9 mouse cellular contexts compared by ENCODE assay signal in the genomic region with DNA sequence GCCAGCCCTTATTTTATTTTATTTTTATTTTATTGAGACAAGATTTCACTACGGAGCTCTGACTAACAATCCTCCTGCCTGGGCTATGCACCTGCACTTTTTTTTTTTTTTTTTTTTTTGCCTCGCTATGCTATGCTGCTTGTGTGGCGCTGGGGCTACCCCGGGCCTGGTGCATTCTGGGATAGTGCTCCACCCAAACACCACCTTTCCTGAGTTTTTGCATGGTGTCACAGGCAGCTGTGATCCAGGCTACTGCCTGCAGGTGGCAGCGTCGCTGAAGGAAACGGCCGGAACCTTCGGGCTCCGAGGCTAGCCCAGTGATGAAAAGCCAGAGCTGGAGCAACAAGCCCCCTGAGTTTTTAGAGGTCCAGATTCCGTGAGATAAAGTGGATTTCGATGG. TPM values are rescaled to one million over a fixed set of nuclear protein-coding genes. Genes with fewer than 3 reads are reported as not detected.
DNase-seq lines count a peak whose midpoint lies in the region; ATAC-seq and TF ChIP-seq lines count a peak whose summit lies in the region.
"Had no signal": no experiment of that assay in that cellular context is flagged by ENCODE, and none has a peak within 500 bp of the region (broad histone marks: within the 10 kb centered on the region; RNA-seq: fewer than 3 reads in every experiment).

No protein-coding gene starts in this region.

- H3K4me3 ChIP-seq in cortical plate, adult 2 months (ENCODE audit: insufficient read depth, low read length), result no peak overlapping the region
- H3K4me3 ChIP-seq in midbrain, embryonic 14.5 days (replicated peaks; ENCODE audit: low read depth, low read length), result no peak overlapping the region
- H3K4me3 ChIP-seq: limb, embryonic 12.5 days had no signal

- no peak overlapping the region for H3K9ac ChIP-seq in midbrain, embryonic 14.5 days (replicated peaks; ENCODE audit: low read length)
- H3K9ac ChIP-seq: limb, embryonic 12.5 days had no signal

- peak; percentile 74 for TF ChIP-seq CTCF in cortical plate, adult 2 months (IDR thresholded peaks at IDR 0.05; ENCODE audit: extremely low read depth, insufficient read depth, low read length)

- peaks cover 11% of the 10 kb centered on the region for H3K4me1 ChIP-seq in cortical plate, adult 2 months (ENCODE audit: control insufficient read depth, insufficient read depth, low read length)
- H3K4me1 ChIP-seq in midbrain, embryonic 14.5 days (ENCODE audit: control insufficient read depth, insufficient read depth, low read length), result peaks cover 6% of the 10 kb centered on the region

- no peaks in the 10 kb centered on the region for H3K27me3 ChIP-seq in midbrain, embryonic 14.5 days (ENCODE audit: control insufficient read depth, insufficient read depth, low read length)

- no peak for ATAC-seq in midbrain, embryonic 14.5 days (ENCODE audit: low FRiP score, low TSS enrichment)

- DNase-seq in frontal cortex, postnatal 36 days (ENCODE audit: low spot score in 2 of 2), result peak; percentile 66 to 74
- no peak for DNase-seq in frontal cortex, postnatal 10 days (ENCODE audit: low spot score in 2 of 2)
- DNase-seq in urinary bladder, postnatal 14 days (ENCODE audit: low spot score), result peak; percentile 50
- DNase-seq in urinary bladder, adult 2 months (ENCODE audit: low spot score), result no peak
- DNase-seq in kidney, postnatal 4 days, result peak; percentile 75 to 81
- peak; percentile 80 for DNase-seq in midbrain, embryonic 14.5 days
- DNase-seq in thymus, postnatal 4 days, result peak; percentile 82

- WGBS in midbrain, embryonic 14.5 days, result 17% methylated on average over 12 of the region's 12 CpGs

- no peak overlapping the region for H3K4me2 ChIP-seq in midbrain, embryonic 14.5 days (ENCODE audit: low read length)

- no peaks in the 10 kb centered on the region for H3K9me3 ChIP-seq in midbrain, embryonic 14.5 days (ENCODE audit: control insufficient read depth, low read length)
- H3K9me3 ChIP-seq: limb, embryonic 12.5 days had no signal

- H3K27ac ChIP-seq in cortical plate, adult 2 months (ENCODE audit: insufficient read depth, low read length), result no peak overlapping the region
- H3K27ac ChIP-seq in midbrain, embryonic 14.5 days (replicated peaks; ENCODE audit: low read depth, low read length), result no peak overlapping the region
- H3K27ac ChIP-seq: limb, embryonic 12.5 days had no signal

- TF ChIP-seq POLR2A in cortical plate, adult 2 months (IDR thresholded peaks at IDR 0.05; ENCODE audit: extremely low read depth, insufficient read depth, low read length), result no peak

- H3K36me3 ChIP-seq in midbrain, embryonic 14.5 days (ENCODE audit: control insufficient read depth, insufficient read depth, low read length), result no peaks in the 10 kb centered on the region
- H3K36me3 ChIP-seq: limb, embryonic 12.5 days had no signal

RNA-seq across cellular contexts. Expression of a gene that starts 16.0 kb away (rescaled TPM):
- polyA plus RNA-seq in urinary bladder, adult 2 months (2012; rRNA removed), result 4.2 and 5.4 TPM in 2 replicates
- polyA plus RNA-seq in cortical plate, adult 2 months (2012; rRNA removed), result 77.9 and 152 TPM in 2 replicates
- 11.5 and 11.6 TPM in 2 replicates for polyA plus RNA-seq in midbrain, embryonic 14.5 days (2014; fragmentation: Nextera tagmentation; extraction: Ambion mirVana)

RNA-seq across cellular contexts. Expression of a gene that starts 26.7 kb away (rescaled TPM):
- 0.12 and 0.17 TPM in 2 replicates for polyA plus RNA-seq in urinary bladder, adult 2 months (2012; rRNA removed)
- polyA plus RNA-seq in cortical plate, adult 2 months (2012; rRNA removed), result 83.8 and 85.3 TPM in 2 replicates
- 24.0 and 55.4 TPM in 2 replicates for polyA plus RNA-seq in midbrain, embryonic 14.5 days (2014; fragmentation: Nextera tagmentation; extraction: Ambion mirVana)

RNA-seq across cellular contexts. Expression of a gene that starts 38.4 kb away (rescaled TPM):
- 25.3 and 29.3 TPM in 2 replicates for polyA plus RNA-seq in urinary bladder, adult 2 months (2012; rRNA removed)
- polyA plus RNA-seq in cortical plate, adult 2 months (2012; rRNA removed), result 72.8 and 73.0 TPM in 2 replicates
- 32.4 and 34.9 TPM in 2 replicates for polyA plus RNA-seq in midbrain, embryonic 14.5 days (2014; fragmentation: Nextera tagmentation; extraction: Ambion mirVana)

Comparison
In these comparisons a context has a peak if more than half of its experiments do, and no peak if none do; other contexts are left out.
1. DNase-seq: peak in frontal cortex, postnatal 36 days (2 of 2), urinary bladder, postnatal 14 days (single experiment), kidney, postnatal 4 days (2 of 2), midbrain, embryonic 14.5 days (single experiment) and thymus, postnatal 4 days (single experiment); none in frontal cortex, postnatal 10 days (0 of 2) and urinary bladder, adult 2 months (single experiment).
2. RNA of a gene that starts 26.7 kb away (polyA plus RNA-seq): 83.8 to 85.3 TPM in cortical plate, adult 2 months and 24.0 to 55.4 TPM in midbrain, embryonic 14.5 days; 0.12 to 0.17 TPM in urinary bladder, adult 2 months; every median in the first group is over 10 times any median in the second.